Mouse (Mus musculus) cortical plate, adult 2 months (tissue): Measurements from ENCODE around the gene Olfr1509.

ENCODE experiments used
- CTCF ChIP-seq: fragments of 200-500 bp; IDR thresholded peaks from 2 replicates; pipeline ENCODE4 v1.5.1; 2011; ENCODE audit warnings: mild to moderate bottlenecking, control low read depth, low read length; ENCODE audit not compliant: insufficient read depth; ENCODE audit errors: extremely low read depth
- POLR2A ChIP-seq: fragments of 200-500 bp; IDR thresholded peaks from 2 replicates; pipeline ENCODE4 v1.6.1; 2011; ENCODE audit warnings: mild to moderate bottlenecking, low read length, control low read depth; ENCODE audit not compliant: insufficient read depth; ENCODE audit errors: extremely low read depth

DNA sequence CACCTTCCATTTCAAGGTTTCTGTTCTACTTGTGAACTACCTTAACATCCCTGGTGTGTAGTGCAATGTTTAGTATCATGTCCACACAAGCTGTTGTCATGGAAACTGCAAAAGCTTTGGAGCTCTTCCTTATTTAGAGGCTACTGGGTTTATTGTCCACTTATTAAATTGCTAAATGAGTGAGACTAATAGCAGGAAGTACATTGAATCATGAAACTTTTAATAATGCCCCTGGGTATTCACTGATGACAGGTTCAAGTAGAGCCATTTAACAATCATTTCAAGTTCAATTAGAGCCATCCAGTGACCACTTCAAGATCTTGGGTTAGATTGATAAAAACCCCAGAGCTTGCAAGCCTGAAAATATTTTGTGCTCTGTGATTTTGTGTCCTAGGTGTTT lies at the start of gene Olfr1509:
- no peak for TF ChIP-seq POLR2A
- no peak for TF ChIP-seq CTCF
